Mouse (Mus musculus) cerebellum, adult 9-11 months (tissue): ENCODE results near the gene Sf3b5.
A peak's percentile ranks its signal among the peaks of the same experiment; 100 is the strongest.
"Not testable (repeated sequence)": the region's sequence is repeated elsewhere in the genome, so short reads cannot be mapped to it uniquely, and the experiment has no call there.

ENCODE experiments used
- DNase-seq: peaks from one replicate; pipeline ENCODE4 v3.0.0; 2022

Gene Sf3b5

GRCm38 (mm10) chr10:13007876-13008736, 3.0 kb downstream of the Sf3b5 start:
- peak; percentile 96 for DNase-seq

GRCm38 (mm10) chr10:13008737-13009121, 3.6 kb downstream of the Sf3b5 start:
- DNase-seq, result no peak

GRCm38 (mm10) chr10:13014026-13014425, 8.9 kb downstream of the Sf3b5 start:
- DNase-seq, result no peak

- DNase-seq, result peak; percentile 36
These were observed 11.4 kb downstream of the Sf3b5 start for GRCm38 (mm10) chr10:13016573-13016972.

GRCm38 (mm10) chr10:13018510-13018909, 13.4 kb downstream of the Sf3b5 start:
- no peak for DNase-seq

GRCm38 (mm10) chr10:13019026-13019425, 13.9 kb downstream of the Sf3b5 start:
- DNase-seq, result no peak

GRCm38 (mm10) chr10:13022103-13022502, 17.0 kb downstream of the Sf3b5 start:
- no peak for DNase-seq

- not testable (repeated sequence) for DNase-seq
These were observed 18.8 kb downstream of the Sf3b5 start for GRCm38 (mm10) chr10:13023985-13024384.

GRCm38 (mm10) chr10:13027702-13028101, 22.6 kb downstream of the Sf3b5 start:
- no peak for DNase-seq

GRCm38 (mm10) chr10:13028215-13028614, 23.1 kb downstream of the Sf3b5 start:
- no peak for DNase-seq

- DNase-seq, result no peak
These were observed 24.3 kb downstream of the Sf3b5 start for GRCm38 (mm10) chr10:13029416-13029815.

- DNase-seq, result no peak
These were observed 30.1 kb downstream of the Sf3b5 start for GRCm38 (mm10) chr10:13035270-13035669.

- DNase-seq, result no peak
These were observed 34.6 kb downstream of the Sf3b5 start for GRCm38 (mm10) chr10:13039637-13040174.

GRCm38 (mm10) chr10:13044659-13045058, 39.5 kb downstream of the Sf3b5 start:
- DNase-seq, result no peak

- DNase-seq, result no peak
These were observed 42.7 kb downstream of the Sf3b5 start for GRCm38 (mm10) chr10:13047816-13048215.

GRCm38 (mm10) chr10:13056863-13057381, 51.8 kb downstream of the Sf3b5 start:
- DNase-seq, result no peak
